Mouse (Mus musculus): ENCODE measurements around the gene Ddx55.
"Not testable (repeated sequence)": the region's sequence is repeated elsewhere in the genome, so short reads cannot be mapped to it uniquely, and the experiment has no call there.

DNA sequence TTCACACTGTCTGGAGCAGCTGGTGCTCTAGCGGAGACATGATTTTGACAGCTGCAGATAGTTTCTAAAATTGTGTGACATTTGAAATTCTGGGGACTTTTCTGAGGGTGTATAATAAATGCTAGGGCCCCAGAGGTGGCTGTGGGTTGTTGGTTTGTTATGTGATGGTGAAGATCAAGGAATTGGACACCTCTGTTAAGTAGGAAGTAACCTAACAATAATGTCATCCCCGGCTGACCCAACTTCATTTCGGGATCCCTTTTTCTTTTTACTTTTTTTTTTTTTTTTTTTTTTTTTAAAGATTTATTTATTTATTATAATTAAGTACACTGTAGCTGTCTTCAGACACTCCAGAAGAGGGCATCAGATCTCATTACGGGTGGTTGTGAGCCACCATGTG, 1.9 kb upstream of the Ddx55 start:
- not testable (repeated sequence) for TF ChIP-seq CTCF (conservative IDR thresholded peaks at IDR 0.05; ENCODE audit: low read length); POU5F1 (IDR thresholded peaks at IDR 0.05; ENCODE audit: borderline replicate concordance, low read length); NANOG (IDR thresholded peaks at IDR 0.05; ENCODE audit: borderline replicate concordance, low read length)

Measured in E14TG2a.4 (cell line).